Mouse (Mus musculus) embryo, embryonic 11.5 days (tissue): ENCODE measurements around the gene Paf1.
A peak's percentile ranks its signal among the peaks of the same experiment; 100 is the strongest.

Experiments
- DNase-seq: peaks from one replicate; pipeline ENCODE4 v3.0.0-alpha.2; 2012; ENCODE audit warnings: low read depth, low spot score

The Paf1 gene

DNA sequence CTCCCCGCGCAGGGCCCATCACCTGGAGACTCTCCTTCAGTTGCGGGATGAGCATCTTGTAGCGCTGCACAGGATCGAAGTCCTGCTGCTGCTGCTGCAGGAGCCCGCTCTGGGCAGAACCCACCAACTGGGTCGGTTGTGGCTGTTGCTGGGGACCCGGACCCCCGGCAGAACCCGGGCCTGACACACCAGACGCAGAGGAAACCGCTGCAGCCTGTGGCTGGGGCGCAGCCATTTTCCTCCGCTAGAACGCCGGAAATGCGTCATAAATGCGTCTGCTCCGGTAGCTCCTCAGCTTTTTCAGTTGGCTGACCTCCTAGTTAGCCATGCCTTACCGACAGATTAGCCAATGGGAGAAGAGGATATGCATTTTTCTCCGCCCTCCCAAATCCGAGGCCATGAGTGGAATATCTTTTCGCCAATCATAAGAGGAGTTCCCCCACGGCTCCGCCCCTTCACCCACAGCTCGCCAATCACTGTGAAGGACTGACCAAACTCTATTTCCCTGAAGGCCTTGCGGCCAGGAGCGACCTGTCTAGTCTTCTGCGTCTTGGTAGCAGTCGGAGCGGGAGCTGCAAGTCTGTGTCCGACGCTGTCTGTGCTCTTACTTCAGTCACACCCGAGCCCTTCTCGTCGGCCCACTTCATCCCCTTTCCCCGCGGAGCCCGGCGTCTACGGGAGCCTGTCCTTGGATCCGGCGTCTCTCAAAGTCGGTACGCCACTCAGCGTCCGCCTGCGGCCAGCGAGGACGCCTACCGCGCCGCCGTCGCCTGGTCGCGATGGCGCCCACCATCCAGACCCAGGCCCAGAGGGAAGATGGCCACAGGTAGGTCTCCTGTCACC lies at the start of gene Paf1, which contains the start of gene Med29:
Gene Paf1, plus strand, starts transcription at position 523 of the 843 bp plus-strand sequence.
Gene Med29, minus strand, starts transcription at position 280 of the 843 bp plus-strand sequence.
- DNase-seq: peak; percentile 93

DNA sequence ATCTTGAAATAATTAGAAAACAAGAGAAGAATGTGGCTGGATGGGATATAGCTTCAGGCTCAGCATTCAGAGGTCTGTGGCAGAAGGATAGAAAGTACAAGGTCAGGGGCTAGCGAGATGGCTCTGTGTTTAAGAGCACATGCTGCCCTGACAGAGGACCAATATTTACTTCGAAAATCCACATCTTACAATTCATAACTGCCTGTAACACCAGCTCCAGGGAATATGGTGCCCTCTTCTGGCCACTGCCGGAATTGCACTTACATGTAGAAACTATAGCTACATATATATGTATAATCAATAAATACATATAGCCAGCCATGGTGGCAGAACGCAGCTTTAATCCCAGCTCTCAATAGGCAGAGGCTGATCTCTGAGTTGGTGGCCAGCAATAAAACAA lies 48.1 kb upstream of the Paf1 start:
- peak; percentile 70 for DNase-seq

DNA sequence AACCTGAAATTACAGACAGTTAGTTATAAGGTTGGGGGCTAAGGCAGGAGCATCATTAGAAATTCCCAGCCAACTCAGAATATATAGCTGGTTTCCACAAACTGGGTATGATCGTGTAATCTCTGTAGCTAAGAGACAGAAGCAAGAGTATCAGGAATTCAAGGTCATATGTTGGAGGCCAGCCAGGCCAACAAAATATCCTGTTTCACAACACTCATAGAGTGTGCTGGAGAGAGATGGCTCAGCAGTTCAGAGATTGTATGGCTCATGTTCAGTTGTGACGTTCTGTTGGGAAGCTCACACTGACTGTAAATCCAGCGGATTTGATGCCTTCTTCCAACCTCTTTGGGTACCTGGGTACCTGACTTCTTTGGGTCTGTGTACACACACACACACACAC lies 45.0 kb upstream of the Paf1 start:
- no peak for DNase-seq

DNA sequence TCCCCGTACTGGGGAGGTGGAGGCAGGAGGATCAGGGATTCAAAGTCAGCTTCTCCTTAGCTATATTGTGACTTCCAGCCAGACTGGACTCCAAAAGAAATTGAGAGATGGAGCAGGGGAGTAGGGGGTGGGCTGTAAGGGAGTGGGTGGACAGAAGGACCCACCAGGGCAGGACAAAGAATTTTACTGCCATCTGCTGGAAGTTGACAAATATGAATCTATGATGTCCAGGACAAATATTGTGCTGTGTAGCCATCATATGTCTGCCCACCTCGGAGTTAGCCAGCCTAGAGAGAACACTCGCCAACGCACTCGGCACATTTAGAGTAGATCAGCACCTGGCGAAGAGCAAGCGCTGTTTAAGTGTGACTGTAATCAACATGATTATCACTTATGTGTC lies 44.1 kb upstream of the Paf1 start:
- DNase-seq: no peak

DNA sequence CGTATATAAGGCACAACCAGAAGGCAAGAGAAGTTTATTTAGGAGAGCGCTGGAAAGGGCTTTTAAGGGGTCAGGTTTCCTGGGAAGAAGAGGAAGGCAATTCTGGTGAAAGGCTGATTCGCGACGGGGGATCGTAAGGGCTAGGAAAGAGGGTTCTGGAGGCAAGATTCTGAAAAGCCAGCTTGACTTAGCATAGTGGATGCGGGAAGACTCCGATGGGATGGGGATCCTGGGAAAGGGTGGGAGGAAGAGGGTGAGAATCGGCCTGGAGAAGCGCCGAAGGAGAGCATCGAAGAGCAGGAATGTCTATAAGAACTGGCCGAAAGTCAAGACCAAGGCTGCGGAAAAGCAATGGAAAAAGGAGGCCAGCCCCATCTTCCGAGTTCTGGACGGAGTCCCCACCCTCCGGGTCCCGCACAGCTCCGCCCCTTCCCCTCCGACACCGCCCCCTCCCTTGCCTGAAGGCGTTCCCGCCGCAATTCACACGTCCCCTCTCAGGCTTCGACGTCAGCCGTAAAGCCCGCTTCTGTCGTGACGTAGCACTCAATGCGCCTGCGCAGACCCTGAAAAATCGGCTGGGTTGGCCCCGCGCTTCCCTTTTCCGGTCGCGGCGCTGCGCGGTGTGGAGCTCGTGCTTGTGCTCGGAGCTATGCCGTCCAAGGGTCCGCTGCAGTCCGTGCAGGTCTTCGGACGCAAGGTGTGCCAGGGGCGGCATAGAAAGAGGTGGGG lies 42.4 kb upstream of the Paf1 start, which contains the start of gene Rps16:
Gene Rps16, plus strand, starts transcription at position 498 of the 729 bp plus-strand sequence.
- peak; percentile 96 for DNase-seq

GRCm38 (mm10) chr7:28351676-28352191 lies 41.0 kb upstream of the Paf1 start:
- no peak for DNase-seq

- no peak for DNase-seq
Observed at GRCm38 (mm10) chr7:28353267-28353666, 39.5 kb upstream of the Paf1 start.

DNA sequence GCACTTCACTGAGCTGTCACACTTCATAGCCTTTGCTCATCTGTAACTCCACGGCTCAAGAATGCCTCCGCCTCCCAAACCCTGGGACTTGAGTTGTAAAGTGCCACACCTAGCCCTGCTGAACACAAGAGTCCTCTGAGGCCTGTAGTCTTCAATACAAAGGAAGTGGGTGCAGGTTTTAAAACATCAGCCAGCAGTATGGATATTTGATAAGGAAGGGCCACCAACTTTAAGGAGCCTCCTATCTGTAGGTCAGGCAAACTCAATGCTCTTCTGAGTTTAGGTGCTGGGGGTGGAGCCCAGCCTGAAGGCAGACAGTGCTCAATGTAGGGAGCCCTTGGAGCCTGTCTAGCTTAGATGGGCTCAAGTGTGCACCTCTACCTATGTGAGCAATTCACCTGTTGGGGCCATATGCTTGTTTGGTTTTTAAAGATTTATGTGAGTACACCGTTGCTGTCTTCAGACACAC lies 38.6 kb upstream of the Paf1 start:
- DNase-seq: no peak

DNA sequence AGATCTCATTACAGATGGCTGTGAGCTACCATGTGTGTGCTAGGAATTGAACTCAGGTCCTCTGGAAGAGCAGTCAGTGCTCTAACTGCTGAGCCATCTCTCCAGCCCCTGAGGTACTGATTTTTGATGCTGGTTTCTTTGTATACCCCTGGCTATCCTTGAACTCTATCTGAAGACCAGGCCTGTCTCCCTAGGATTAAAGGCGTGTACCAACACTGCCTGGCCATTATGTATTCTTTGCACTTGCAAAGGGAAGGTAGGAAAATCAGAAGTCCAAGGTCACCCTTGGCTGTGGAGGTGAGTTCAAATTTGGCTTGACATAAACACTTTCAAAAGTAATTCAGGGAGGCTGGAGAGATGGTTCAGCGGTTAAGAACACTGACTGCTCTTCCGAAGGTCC lies 38.2 kb upstream of the Paf1 start:
- no peak for DNase-seq

GRCm38 (mm10) chr7:28355221-28355620 lies 37.5 kb upstream of the Paf1 start:
- no peak for DNase-seq

GRCm38 (mm10) chr7:28356981-28357380 lies 35.8 kb upstream of the Paf1 start:
- DNase-seq: no peak

- DNase-seq: no peak
Observed at GRCm38 (mm10) chr7:28357984-28358383, 34.8 kb upstream of the Paf1 start.

DNA sequence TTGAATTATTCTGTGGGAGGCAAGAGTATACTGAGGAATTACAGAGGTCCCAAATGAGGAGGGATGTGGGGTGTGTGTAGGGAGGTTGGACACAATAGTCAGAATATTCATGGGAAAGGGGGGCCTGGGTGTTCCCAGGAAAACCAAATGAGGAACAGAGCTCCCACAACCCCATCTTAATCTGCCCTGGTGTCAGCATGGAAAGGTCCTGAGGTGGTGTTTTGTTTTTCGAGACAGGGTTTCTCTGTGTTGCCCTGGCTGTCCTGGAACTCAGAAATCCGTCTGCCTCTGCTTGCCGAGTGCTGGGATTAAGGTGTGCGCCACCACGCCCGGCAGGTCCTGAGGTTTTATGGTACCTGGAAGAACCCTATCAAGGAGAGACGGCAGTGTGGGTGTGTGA lies 34.3 kb upstream of the Paf1 start:
- no peak for DNase-seq

DNA sequence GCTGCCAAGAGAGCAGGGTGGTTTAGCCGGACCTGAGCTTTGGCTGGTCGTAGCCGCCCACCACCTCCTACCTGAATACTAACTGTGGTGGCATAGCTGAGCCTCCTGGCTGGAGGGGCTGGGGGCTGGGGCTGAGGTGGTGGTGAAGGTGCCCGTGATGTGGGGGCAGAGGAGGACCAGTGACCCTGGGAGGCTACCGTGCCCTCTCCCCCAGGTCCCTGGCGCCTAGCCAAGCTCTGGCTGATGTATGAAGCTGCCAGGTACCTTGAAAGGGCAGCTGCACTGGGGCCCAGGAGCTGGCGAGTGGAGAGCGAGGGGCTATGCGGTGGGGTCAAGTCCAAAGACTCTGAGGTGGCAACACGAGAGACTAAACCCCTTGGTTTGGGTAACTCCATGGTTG lies 32.9 kb upstream of the Paf1 start:
- DNase-seq: no peak

DNA sequence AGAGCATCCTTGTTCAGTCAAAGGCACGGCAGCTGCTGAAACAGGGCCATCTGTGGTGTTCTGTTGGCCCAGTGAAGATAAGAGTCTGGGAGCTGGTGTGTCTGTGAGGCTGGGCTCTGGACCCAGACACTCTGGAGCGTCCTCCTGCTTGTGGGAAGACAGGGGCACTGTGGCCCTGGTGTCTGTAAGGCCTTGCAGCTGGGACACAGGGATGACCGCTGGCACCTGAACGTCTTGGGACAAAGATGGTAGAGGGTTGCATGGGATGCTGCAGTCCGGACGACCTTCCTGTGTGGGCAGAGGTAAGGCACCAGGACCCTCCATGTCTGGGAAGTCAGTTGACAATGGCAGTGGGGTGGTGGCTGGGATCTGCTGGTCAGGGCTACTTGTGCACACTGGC lies 32.5 kb upstream of the Paf1 start:
- DNase-seq: no peak

- no peak for DNase-seq
Observed at GRCm38 (mm10) chr7:28361647-28362341, 31.0 kb upstream of the Paf1 start.

GRCm38 (mm10) chr7:28362441-28363060 lies 30.2 kb upstream of the Paf1 start:
- no peak for DNase-seq

- DNase-seq: no peak
Observed at GRCm38 (mm10) chr7:28367663-28368275, 25.0 kb upstream of the Paf1 start.

DNA sequence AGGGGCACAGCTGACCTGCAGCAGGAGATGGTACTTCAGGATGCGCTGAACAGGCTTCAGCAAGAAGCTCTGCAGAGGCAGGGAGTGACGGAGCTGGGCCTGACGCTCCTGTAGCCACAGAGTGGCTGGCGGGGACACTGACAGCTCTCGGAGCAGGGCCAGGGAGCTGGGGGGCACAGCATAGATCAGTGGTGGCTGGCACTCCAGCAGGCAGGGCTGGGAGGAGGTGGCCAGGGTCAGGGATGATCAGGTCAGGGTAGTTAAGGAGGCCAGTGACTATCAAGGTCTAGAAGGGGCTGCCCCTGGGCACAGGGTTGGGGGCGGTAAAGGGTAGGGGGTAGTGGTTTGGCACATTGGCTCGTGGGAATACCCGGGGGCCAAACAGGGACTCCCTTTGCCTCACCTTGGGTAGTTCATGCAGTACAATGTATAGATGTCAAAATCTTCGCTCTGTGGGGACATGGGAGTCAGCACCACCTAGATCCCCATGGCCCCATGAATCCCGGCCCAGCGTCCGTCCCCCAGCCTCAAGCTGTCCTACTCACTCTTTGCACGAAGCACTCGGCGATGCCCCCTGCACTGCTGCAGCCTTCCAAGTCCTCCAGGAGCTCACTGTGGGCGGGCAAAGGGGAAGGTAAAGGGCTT lies 24.4 kb upstream of the Paf1 start:
- DNase-seq: no peak

DNA sequence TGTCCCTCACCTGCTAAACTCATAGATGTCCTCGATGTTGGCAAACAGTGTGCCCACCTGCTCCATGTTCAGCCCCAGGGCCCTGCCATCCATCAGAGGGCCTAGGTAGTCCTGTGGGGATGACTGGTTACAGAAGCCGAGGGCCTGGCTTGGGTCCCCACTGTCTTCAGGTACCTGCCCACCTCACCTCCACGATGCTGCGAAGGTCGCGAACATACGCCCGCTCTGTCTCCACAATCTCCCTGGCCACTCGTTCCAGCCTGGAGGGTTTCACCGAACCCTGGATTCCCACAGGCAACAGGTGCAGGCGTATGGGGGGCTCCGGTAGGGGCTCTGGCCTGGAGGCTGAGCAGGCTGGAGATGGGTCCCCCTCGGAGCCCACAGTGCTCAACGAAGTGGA lies 22.7 kb upstream of the Paf1 start:
- DNase-seq: no peak
